Mouse (Mus musculus): ENCODE data around the gene Vti1a. TPM values are rescaled to one million over a fixed set of nuclear protein-coding genes. Genes with fewer than 3 reads are reported as not detected.
A peak's percentile ranks its signal among the peaks of the same experiment; 100 is the strongest.

Gene Vti1a
- 12.3 and 12.8 TPM in 2 replicates for polyA plus RNA-seq (2015; fragmentation: Nextera tagmentation; extraction: Ambion mirVana)

DNA sequence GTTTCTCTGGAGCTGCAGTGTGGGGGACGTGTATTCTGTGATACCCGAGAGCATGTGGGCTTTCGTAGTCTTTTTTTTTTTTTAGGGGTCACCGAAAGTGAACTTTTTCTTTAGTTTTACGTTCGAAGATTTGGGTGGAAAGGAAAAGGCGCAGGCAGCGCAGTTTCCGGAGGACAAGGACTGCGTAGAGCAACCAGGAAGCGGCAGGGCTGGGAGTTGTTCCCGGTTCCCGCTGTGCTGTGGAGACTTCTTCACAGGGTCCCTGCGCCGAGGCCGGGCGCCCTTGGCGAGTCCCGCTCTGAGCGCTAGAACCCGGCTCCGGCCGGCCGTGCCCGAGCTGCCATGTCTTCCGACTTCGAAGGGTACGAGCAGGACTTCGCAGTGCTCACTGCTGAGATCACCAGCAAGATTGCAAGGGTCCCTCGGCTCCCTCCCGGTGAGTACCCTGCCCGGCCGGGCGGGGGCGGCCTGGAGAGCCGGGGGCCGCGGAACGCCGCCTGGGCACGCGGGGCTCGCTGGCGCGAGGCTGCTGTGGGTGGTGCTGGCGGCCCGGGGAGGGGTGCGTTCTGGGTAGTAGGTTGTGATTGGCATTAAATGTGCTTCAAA is at the start of gene Vti1a:
Gene Vti1a, plus strand, starts transcription at position 187 of the 606 bp plus-strand sequence.
- ATAC-seq (ENCODE audit: low read depth), result peak; percentile 92

DNA sequence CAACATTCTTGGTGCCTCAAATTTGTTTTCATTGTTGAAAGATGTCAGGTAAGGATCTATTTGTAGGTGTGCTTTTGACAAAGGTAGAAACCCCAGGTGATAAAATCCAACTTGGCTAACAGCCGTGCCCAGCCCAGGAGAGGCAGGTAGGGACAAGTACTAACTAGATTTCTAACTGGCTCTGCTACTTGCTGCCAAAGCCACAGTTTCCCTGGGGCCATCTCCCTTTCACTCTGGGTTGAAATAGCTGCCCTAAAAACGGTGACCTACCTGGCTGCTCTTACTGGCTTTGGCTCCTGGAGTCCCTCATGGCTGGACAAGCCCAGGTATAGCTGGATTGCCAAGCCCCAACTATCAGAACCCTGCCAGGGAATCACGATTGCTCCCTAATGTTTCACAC is 49.3 kb upstream of the Vti1a start:
- H3K4me1 ChIP-seq (ENCODE audit: control insufficient read depth, low read depth, low read length), result peaks cover 24% of the 10 kb centered on the region
- no peak overlapping the region; the same call in 1 of the 2 replicates for H3K27ac ChIP-seq (ENCODE audit: low read length)
- no peaks in the 10 kb centered on the region for H3K9me3 ChIP-seq (replicated peaks; ENCODE audit: control insufficient read depth, low read length)
- WGBS (ENCODE audit: insufficient replicate concordance), result 87% methylated on average over 3 of the region's 3 CpGs
- no peak overlapping the region for H3K4me3 ChIP-seq (ENCODE audit: low read depth, low read length)
- H3K9ac ChIP-seq (ENCODE audit: low read depth, low read length), result no peak overlapping the region
- ATAC-seq (ENCODE audit: low read depth), result no peak
- H3K27me3 ChIP-seq (ENCODE audit: control insufficient read depth, insufficient read depth, low read depth, low read length), result no peaks in the 10 kb centered on the region
- no peak overlapping the region for H3K4me2 ChIP-seq (ENCODE audit: low read depth, low read length)
- 0 out of 2 replicates have a peak, but pooled peaks cover 2% of the 10 kb centered on the region for H3K36me3 ChIP-seq (ENCODE audit: control insufficient read depth, insufficient read depth)

More for the DNA sequence above, at the start of gene Vti1a:
- peak within 1 kb of the TSS; percentile 98 for H3K4me3 ChIP-seq (ENCODE audit: low read depth, low read length)
- peaks cover 7% of the 10 kb centered on the region for H3K36me3 ChIP-seq (ENCODE audit: control insufficient read depth, insufficient read depth)
- peak within 1 kb of the TSS; percentile 95 for H3K9ac ChIP-seq (ENCODE audit: low read depth, low read length)
- H3K9me3 ChIP-seq (replicated peaks; ENCODE audit: control insufficient read depth, low read length), result no peaks in the 10 kb centered on the region
- H3K27ac ChIP-seq (ENCODE audit: low read length), result peak within 1 kb of the TSS; percentile 94
- H3K4me2 ChIP-seq (ENCODE audit: low read depth, low read length), result peak within 1 kb of the TSS; percentile 83
- H3K27me3 ChIP-seq (ENCODE audit: control insufficient read depth, insufficient read depth, low read depth, low read length), result no peaks in the 10 kb centered on the region
- WGBS (ENCODE audit: insufficient replicate concordance), result under 1% methylated on average over 48 of the region's 48 CpGs
- H3K4me1 ChIP-seq (ENCODE audit: control insufficient read depth, low read depth, low read length), result peaks cover 31% of the 10 kb centered on the region

DNA sequence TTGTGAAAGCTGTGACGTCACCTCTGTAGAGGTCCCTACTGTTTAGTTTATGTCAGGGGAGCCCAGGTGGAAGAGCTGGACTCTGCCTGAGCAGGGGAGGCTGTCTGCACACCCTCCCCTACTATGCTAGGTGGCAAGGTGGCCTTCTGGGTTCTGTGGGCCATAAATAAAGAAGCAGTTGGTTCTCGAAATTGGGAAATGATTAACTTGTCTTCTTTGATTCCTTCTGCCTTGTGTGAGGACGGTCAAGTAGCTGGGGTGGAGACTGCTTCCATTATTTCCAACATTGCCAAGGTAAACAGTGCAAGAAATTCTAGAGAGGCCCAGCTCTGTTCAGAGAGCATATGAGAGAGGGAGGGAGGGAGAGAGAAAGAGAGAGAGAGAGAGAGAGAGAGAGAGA is 47.9 kb upstream of the Vti1a start:
- ATAC-seq (ENCODE audit: low read depth), result no peak
- Histone ChIP-seq H3K36me3 (ENCODE audit: control insufficient read depth, insufficient read depth) (0 out of 2 replicates have a peak, but pooled peaks cover 2% of the 10 kb centered on the region), H3K9ac (ENCODE audit: low read depth, low read length) (no peak overlapping the region), H3K27ac (ENCODE audit: low read length) (no peak overlapping the region), H3K9me3 (replicated peaks; ENCODE audit: control insufficient read depth, low read length) (no peaks in the 10 kb centered on the region), H3K4me1 (ENCODE audit: control insufficient read depth, low read depth, low read length) (peaks cover 29% of the 10 kb centered on the region), H3K27me3 (ENCODE audit: control insufficient read depth, insufficient read depth, low read depth, low read length) (no peaks in the 10 kb centered on the region), H3K4me2 (ENCODE audit: low read depth, low read length) (no peak overlapping the region), H3K4me3 (ENCODE audit: low read depth, low read length) (no peak overlapping the region)
- WGBS (ENCODE audit: insufficient replicate concordance), result 60% methylated on average over 3 of the region's 3 CpGs

DNA sequence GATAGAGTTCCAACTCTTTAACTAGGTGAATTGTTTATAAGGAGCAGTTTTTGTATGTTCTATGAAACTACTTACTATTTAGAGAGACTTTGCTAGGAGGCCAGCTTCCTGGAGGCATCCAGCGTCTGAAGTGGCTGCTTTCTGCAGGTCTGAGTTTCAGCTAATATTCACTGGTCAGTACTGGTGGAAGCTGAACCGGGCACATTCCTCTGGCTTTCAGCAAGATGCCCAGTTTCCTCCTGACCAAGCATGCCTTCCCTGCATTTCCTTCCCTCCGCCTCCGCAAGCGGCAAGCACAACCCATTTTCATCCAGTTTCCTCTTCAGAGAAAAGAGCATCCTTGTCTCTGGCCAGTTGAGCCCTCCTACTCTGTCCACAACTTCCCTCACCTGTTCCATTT is 47.0 kb upstream of the Vti1a start:
- ATAC-seq (ENCODE audit: low read depth), result no peak
- no peak overlapping the region for H3K27ac ChIP-seq (ENCODE audit: low read length)

DNA sequence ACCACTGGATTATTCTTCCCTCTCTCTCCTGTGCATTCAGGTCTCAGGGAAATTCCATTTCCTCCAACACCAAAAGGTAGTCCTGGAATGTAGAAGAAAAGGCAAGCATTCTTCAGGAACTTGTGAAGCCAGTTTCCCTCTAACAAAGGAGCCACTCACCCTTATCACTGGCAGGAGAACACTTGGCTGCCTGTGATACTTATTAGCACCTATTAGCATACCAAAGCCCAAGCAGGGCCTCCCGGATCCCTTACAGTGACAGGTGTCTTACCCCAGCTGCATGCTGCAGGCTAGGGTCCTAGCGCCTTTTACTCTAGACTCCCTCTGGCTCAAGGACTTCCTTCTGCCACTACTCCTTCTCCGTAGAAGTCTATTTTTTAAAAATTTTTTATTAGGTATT is 44.6 kb upstream of the Vti1a start:
- Histone ChIP-seq H3K36me3 (ENCODE audit: control insufficient read depth, insufficient read depth) (0 out of 2 replicates have a peak, but pooled peaks cover 2% of the 10 kb centered on the region), H3K4me2 (ENCODE audit: low read depth, low read length) (no peak overlapping the region), H3K27ac (ENCODE audit: low read length) (peak overlapping the region; percentile 35; the same call in 1 of the 2 replicates), H3K4me3 (ENCODE audit: low read depth, low read length) (no peak overlapping the region), H3K27me3 (ENCODE audit: control insufficient read depth, insufficient read depth, low read depth, low read length) (no peaks in the 10 kb centered on the region), H3K4me1 (ENCODE audit: control insufficient read depth, low read depth, low read length) (peaks cover 53% of the 10 kb centered on the region), H3K9me3 (replicated peaks; ENCODE audit: control insufficient read depth, low read length) (no peaks in the 10 kb centered on the region), H3K9ac (ENCODE audit: low read depth, low read length) (no peak overlapping the region; the same call in 1 of the 2 replicates)
- WGBS (ENCODE audit: insufficient replicate concordance), result 39% methylated on average over 3 of the region's 3 CpGs
- ATAC-seq (ENCODE audit: low read depth), result peak; percentile 46

More for the DNA sequence above, 47.0 kb upstream of the Vti1a start:
- Histone ChIP-seq H3K27me3 (ENCODE audit: control insufficient read depth, insufficient read depth, low read depth, low read length) (no peaks in the 10 kb centered on the region), H3K4me1 (ENCODE audit: control insufficient read depth, low read depth, low read length) (peaks cover 35% of the 10 kb centered on the region), H3K9ac (ENCODE audit: low read depth, low read length) (no peak overlapping the region), H3K4me3 (ENCODE audit: low read depth, low read length) (no peak overlapping the region), H3K4me2 (ENCODE audit: low read depth, low read length) (no peak overlapping the region), H3K36me3 (ENCODE audit: control insufficient read depth, insufficient read depth) (0 out of 2 replicates have a peak, but pooled peaks cover 2% of the 10 kb centered on the region), H3K9me3 (replicated peaks; ENCODE audit: control insufficient read depth, low read length) (no peaks in the 10 kb centered on the region)
- WGBS (ENCODE audit: insufficient replicate concordance), result 80% methylated on average over 5 of the region's 5 CpGs

DNA sequence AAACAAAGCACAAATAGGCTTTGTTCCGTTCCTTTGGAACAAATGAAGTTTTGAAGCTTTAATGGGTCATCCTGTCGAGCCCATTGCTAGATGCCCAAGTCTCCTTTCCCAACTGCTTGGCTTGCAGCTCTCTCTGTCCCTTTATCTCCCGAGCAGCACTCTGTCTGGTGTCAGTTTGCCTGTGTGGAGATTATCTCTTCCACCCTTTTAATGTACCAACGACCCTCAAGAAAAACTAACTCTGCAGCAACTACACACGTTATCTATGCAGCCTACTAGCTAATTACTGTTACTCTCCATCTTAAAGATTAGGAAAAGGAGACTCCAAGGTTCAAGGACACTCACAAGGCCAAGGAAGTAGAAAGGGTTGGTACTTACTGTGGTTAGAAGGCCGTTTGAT is 42.8 kb upstream of the Vti1a start:
- Histone ChIP-seq H3K9ac (ENCODE audit: low read depth, low read length) (no peak overlapping the region), H3K4me1 (ENCODE audit: control insufficient read depth, low read depth, low read length) (peaks cover 47% of the 10 kb centered on the region), H3K4me3 (ENCODE audit: low read depth, low read length) (no peak overlapping the region), H3K27me3 (ENCODE audit: control insufficient read depth, insufficient read depth, low read depth, low read length) (no peaks in the 10 kb centered on the region), H3K4me2 (ENCODE audit: low read depth, low read length) (no peak overlapping the region), H3K9me3 (replicated peaks; ENCODE audit: control insufficient read depth, low read length) (no peaks in the 10 kb centered on the region), H3K36me3 (ENCODE audit: control insufficient read depth, insufficient read depth) (peaks cover 11% of the 10 kb centered on the region), H3K27ac (ENCODE audit: low read length) (peak overlapping the region; percentile 65)
- 21% methylated on average over 6 of the region's 6 CpGs for WGBS (ENCODE audit: insufficient replicate concordance)
- ATAC-seq (ENCODE audit: low read depth), result peak; percentile 75

DNA sequence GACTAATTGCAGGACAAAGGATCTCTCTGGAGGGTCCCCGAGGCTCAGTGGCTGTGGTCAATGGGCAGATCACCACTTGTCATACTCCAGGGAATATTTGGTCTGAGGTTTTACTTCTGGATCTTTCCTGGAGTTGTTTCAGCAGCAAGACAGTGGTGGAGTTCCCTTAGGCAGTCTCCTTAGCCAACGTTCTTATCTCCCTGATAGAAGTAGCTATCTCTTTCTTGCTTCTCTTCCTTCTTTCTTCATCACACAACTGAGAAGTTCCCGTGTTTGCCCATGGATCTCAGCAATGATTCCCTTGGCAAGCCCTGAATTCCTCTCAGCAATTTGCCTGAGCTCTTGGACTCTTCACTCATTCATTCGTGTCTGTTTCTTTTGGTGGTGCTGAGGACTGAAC is 40.0 kb upstream of the Vti1a start:
- H3K4me1 ChIP-seq (ENCODE audit: control insufficient read depth, low read depth, low read length), result peaks cover 38% of the 10 kb centered on the region
- peaks cover 24% of the 10 kb centered on the region for H3K36me3 ChIP-seq (ENCODE audit: control insufficient read depth, insufficient read depth)
- no peak overlapping the region for H3K9ac ChIP-seq (ENCODE audit: low read depth, low read length)
- ATAC-seq (ENCODE audit: low read depth), result no peak
- no peaks in the 10 kb centered on the region for H3K27me3 ChIP-seq (ENCODE audit: control insufficient read depth, insufficient read depth, low read depth, low read length)
- H3K9me3 ChIP-seq (replicated peaks; ENCODE audit: control insufficient read depth, low read length), result no peaks in the 10 kb centered on the region
- WGBS (ENCODE audit: insufficient replicate concordance), result 51% methylated on average over 4 of the region's 4 CpGs
- H3K4me2 ChIP-seq (ENCODE audit: low read depth, low read length), result no peak overlapping the region
- H3K27ac ChIP-seq (ENCODE audit: low read length), result peak overlapping the region; percentile 0
- H3K4me3 ChIP-seq (ENCODE audit: low read depth, low read length), result no peak overlapping the region

DNA sequence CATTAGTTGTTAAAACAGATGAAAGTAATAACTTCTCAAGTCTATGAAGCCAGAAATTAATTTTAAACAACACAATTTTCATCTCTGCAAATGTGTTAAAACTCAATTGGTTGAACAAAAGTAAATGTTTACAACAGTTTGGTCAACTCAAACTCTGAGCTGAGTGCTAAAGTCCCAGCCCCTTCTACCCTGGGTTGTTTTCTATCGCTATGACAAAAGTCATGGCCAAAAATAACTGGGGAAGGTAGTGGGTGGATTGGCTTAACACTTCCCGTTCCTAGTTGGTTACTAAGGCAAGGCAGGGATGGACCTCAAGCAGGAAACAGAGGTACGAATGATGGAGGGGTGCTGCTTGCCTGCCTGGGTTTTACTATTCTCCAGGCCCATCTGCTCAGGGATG is 39.3 kb upstream of the Vti1a start:
- peaks cover 32% of the 10 kb centered on the region for H3K4me1 ChIP-seq (ENCODE audit: control insufficient read depth, low read depth, low read length)
- H3K27ac ChIP-seq (ENCODE audit: low read length), result no peak overlapping the region
- WGBS (ENCODE audit: insufficient replicate concordance), result 59% methylated on average over 3 of the region's 3 CpGs
- no peak overlapping the region for H3K4me3 ChIP-seq (ENCODE audit: low read depth, low read length)
- H3K9me3 ChIP-seq (replicated peaks; ENCODE audit: control insufficient read depth, low read length), result no peaks in the 10 kb centered on the region
- peak; percentile 55 for ATAC-seq (ENCODE audit: low read depth)
- H3K27me3 ChIP-seq (ENCODE audit: control insufficient read depth, insufficient read depth, low read depth, low read length), result no peaks in the 10 kb centered on the region
- H3K4me2 ChIP-seq (ENCODE audit: low read depth, low read length), result no peak overlapping the region
- H3K36me3 ChIP-seq (ENCODE audit: control insufficient read depth, insufficient read depth), result peaks cover 31% of the 10 kb centered on the region
- H3K9ac ChIP-seq (ENCODE audit: low read depth, low read length), result no peak overlapping the region

DNA sequence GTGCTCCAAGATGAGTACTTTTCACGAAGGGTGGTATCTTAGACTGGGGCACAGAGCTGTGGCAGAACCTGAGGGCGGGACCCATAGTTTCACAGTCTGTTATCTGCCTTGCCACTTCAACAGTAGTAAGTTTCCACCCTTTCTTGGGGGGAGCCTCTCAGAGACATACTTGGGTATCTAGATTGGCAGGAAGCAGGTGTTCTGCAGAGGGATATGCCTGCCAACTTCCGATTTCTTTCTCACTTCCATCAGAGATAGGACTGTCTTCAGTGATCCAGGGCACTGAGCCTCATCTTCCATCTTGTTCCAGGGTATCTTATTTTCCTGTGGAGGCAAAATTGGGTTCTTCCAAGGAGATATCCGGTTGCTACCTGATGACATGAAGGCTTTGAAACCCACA is 32.0 kb upstream of the Vti1a start:
- H3K36me3 ChIP-seq (ENCODE audit: control insufficient read depth, insufficient read depth), result peaks cover 62% of the 10 kb centered on the region

More for the DNA sequence above, 32.0 kb upstream of the Vti1a start:
- peak; percentile 98 for ATAC-seq (ENCODE audit: low read depth)
- H3K27ac ChIP-seq (ENCODE audit: low read length), result peak overlapping the region; percentile 91
- H3K9me3 ChIP-seq (replicated peaks; ENCODE audit: control insufficient read depth, low read length), result no peaks in the 10 kb centered on the region
- WGBS (ENCODE audit: insufficient replicate concordance), result 28% methylated on average over 4 of the region's 4 CpGs
- H3K4me1 ChIP-seq (ENCODE audit: control insufficient read depth, low read depth, low read length), result peaks cover 20% of the 10 kb centered on the region
- H3K9ac ChIP-seq (ENCODE audit: low read depth, low read length), result peak overlapping the region; percentile 58
- peak overlapping the region; percentile 64 for H3K4me2 ChIP-seq (ENCODE audit: low read depth, low read length)
- H3K27me3 ChIP-seq (ENCODE audit: control insufficient read depth, insufficient read depth, low read depth, low read length), result no peaks in the 10 kb centered on the region
- H3K4me3 ChIP-seq (ENCODE audit: low read depth, low read length), result peak overlapping the region; percentile 57
